Mouse (Mus musculus) CH12.LX (cell line): Measurements from ENCODE around the gene Gm44503.

Experiments used
- CTCF ChIP-seq, 2 experiments: IDR thresholded peaks in 1 of 2; conservative IDR thresholded peaks in 1 of 2; 2 replicates each; pipeline ENCODE4 v1.5.1; 2011 to 2012; ENCODE audit warnings: low read depth in 2 of 2, low read length in 2 of 2, improper control_type of control experiment in 1 of 2, inconsistent platforms in 1 of 2, mild to moderate bottlenecking in 1 of 2, moderate library complexity in 1 of 2
- ELF1 ChIP-seq: IDR thresholded peaks from 2 replicates; pipeline ENCODE4 v1.6.1; 2014; ENCODE audit warnings: low read depth, mild to moderate bottlenecking, inconsistent platforms, low read length, improper control_type of control experiment
- EP300 ChIP-seq: IDR thresholded peaks from 2 replicates; pipeline ENCODE4 v1.6.1; 2011; ENCODE audit warnings: low read length, improper control_type of control experiment
- NRF1 ChIP-seq: IDR thresholded peaks from 2 replicates; pipeline ENCODE4 v1.6.1; 2014; ENCODE audit warnings: low read depth, mild to moderate bottlenecking, inconsistent platforms, low read length, improper control_type of control experiment, moderate library complexity
- PAX5 ChIP-seq: IDR thresholded peaks from 2 replicates; pipeline ENCODE4 v1.6.1; 2012; ENCODE audit warnings: low read length, inconsistent platforms, mixed read lengths
- POLR2A ChIP-seq: IDR thresholded peaks from 2 replicates; pipeline ENCODE4 v1.6.1; 2011; ENCODE audit warnings: low read depth, mild to moderate bottlenecking, improper control_type of control experiment, low read length
- TCF12 ChIP-seq: IDR thresholded peaks from 2 replicates; pipeline ENCODE4 v1.6.1; 2014; ENCODE audit warnings: low read depth, mild to moderate bottlenecking, inconsistent platforms, low read length, improper control_type of control experiment

- TF ChIP-seq CTCF (conservative IDR thresholded peaks at IDR 0.05 in 1 of 2, IDR thresholded peaks at IDR 0.05 in 1 of 2; ENCODE audit: low read depth in 2 of 2, low read length in 2 of 2), result no peak
- no peak for TF ChIP-seq NRF1
- TF ChIP-seq TCF12, result no peak
- TF ChIP-seq ELF1, result no peak
- TF ChIP-seq EP300, result no peak
- TF ChIP-seq PAX5, result no peak
- no peak for TF ChIP-seq POLR2A
Observed at GRCm38 (mm10) chr9:72915728-72916127, 42.9 kb upstream of the Gm44503 start.
